Mouse (Mus musculus) cerebellum, adult 18-20 months (tissue): ENCODE results near the gene Pacsin3.
A peak's percentile ranks its signal among the peaks of the same experiment; 100 is the strongest.

Source experiments
- DNase-seq, 2 experiments: peaks; one replicate each; pipeline ENCODE4 v3.0.0; 2021

The Pacsin3 gene

DNA sequence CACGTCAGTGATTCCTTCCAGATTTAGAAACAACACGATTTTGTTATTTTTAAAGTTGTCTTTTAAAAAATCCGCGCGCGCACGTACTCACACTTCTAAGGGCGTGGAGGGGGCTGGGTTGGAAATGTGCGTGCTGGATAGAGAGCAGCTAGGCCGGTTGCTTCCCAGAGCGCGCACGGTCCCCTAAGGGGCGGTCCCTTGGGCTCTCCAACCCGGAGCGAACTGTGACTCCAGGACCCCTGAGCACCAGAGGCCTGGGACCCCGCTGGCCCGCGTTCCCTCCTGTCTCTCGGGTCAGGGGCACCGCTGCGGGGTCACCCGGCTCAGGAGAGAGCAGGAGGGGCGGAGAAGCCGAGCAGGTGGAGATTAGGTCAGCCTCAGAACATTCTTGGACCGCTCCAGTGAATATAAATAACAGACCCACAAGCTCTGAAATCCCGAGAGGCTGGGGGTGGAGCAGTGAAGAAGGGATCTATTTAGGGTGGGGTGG lies at the start of gene Pacsin3:
Gene Pacsin3 (plus strand): TSS at position 294 of the 490 bp plus-strand sequence.
- DNase-seq = peak; percentile 62 to 73

DNA sequence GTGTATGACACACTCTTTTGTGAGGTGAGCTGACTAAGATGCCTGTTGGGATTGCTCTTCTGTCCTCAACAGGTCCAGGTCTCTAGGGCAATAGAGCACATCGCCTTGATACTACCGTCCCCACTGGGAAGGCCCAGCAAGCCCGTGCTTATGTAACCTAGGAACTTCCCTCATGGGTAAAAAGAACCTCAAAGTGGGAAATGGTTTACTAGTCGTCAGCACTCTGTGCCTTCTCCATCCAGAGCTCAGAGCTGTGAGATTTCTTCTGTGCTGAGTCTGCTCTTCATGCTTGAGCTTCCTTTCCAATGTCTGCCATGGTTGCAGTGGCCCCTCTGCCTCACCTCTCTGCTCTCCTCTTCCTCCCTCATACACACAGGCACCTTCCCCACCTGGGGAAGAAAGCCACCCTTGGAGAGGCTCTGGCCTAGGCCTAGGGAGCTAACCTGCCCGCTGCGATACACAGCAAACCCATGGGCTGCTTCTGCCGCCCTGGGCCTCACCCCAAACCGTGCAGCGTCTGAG lies 49.4 kb upstream of the Pacsin3 start:
- DNase-seq = no peak

DNA sequence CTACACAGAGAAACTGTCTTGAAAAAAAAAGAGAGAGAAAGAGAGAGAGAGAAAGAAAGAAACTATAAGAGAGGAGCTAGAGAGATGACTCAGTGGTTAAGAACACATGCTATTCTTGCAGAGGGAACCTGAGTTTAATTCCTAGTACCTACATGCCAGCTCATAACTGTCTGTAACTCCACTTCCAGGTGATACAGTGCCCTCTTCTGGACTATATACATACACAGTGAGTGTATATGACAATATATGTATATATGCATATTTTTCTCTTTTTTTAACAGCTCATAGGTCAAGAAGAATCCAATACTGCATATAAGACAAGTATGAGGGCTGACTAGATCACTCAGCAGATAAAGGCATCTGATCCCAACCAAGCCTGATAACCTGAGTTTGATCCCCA lies 42.4 kb upstream of the Pacsin3 start:
- DNase-seq = no peak

DNA sequence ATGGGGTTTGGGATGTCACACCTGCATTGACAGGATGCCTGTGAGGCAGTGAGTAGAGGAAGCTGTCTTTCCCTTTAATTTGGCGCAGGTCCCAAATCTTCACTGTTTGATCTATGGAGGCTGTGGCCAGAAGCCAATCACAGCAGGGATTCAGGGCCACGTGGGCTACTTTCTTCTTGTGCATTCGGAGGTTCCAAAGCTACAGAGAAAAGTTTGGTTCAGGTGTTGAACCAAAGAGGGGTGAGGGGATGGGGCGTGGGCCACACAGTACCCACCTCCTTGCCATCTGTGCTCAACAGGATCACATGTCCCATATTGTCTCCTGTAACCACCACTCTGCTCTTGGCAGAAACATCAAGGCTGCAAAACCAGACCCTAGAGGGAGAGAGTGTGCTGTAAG lies 38.7 kb upstream of the Pacsin3 start:
- peak; percentile 34 to 43 for DNase-seq

DNA sequence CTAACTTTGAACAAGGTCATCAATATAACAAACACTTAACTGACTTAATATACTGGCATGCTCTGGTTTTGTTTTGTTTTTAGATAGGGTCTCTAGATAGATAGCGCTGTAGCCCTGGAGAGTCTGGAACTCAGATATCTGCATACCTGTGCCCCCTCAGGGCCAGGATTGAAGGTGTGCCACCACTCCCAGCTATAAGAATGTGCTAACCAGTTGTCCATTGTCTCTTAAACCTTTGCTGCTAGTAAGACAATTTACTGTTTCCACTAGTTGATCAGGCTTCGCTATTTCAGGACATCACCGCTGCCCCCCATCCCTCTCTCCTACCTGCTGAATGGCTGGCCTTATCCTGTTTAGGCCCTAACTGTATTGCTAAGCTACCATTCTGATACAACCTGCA lies 35.3 kb upstream of the Pacsin3 start:
- DNase-seq = no peak

DNA sequence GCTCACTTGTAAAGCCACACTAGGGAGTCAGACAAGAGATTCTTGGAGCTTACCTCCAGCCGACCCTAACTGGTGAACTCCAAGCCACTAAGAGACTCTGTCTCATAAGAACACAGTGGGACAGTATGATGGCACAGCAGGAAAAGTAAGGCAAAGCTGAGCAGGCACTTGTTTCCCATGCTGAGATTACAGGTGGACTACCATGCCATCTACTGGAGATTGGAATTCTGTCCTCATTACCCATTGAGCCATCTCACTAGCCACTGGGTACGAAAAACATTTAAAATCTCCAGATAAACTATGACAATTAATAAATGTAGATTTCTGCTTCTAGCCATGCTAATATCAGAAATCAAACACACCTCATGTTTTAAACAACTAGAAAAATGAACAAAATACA lies 32.1 kb upstream of the Pacsin3 start:
- no peak for DNase-seq

DNA sequence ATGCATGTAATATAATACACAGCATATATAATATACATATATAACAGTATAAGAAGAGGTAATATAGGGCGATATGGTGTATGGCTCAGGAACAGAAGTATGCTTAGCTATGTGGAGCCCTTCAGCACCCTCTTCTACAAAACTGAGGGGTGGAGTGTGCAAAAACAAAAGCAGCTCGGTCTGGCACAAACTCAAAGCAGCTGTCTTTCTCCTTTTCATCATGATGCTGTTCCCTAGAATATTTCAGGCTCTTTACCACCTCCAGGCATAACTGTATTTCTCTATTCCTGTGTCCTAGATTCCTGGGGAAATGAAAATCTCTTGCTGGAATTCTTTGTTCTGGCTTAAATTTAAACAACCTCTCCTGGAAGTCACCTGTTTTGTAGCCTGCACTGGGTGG lies 26.0 kb upstream of the Pacsin3 start:
- DNase-seq = no peak

DNA sequence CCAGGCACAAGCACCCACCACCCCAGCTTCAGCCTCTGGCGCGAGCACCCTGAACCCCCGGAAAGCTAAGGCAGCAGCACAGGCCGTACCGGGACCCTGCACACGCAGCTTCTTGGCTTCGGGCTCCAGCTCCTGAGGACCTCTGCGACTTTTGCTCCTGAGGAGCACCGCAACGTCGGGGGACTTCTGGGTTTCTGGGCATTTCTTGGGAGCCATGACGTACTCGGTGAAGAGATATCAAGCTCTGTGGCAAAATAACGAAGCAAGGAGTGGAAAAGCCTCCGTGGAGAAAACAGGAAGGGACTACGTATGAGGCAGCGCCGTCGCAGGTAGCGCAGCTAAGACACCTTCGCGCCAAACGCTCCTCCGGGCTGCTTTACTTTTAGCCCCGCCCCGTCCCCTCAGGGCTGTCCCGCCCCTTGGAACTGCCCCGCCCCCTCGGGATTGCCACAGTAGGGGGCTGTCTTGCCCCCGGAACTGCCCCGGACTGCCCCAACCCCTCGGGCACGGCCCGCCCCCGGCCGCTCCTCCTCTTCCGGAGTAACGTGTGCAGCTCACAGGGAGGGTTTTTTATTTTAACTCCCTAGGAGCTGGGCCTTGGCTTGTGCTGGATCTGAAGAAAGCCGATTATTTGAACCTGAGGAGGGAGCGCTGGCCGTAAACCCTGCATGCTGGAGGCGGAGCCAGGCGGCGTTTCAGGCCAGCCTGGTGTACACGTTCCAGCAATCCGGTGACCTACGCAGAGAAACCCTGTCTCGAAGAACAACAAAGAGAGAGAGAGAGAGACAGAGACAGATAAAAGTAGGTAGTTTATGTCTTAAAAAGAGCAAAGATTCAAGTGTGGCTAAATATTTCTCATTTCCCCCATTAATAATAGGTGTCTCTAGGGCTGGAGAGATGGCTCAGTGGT lies 18.9 kb upstream of the Pacsin3 start, which contains the start of gene Ddb2:
Gene Ddb2 (minus strand): TSS at position 382 of the 910 bp plus-strand sequence.
- peak; percentile 88 to 92 for DNase-seq

DNA sequence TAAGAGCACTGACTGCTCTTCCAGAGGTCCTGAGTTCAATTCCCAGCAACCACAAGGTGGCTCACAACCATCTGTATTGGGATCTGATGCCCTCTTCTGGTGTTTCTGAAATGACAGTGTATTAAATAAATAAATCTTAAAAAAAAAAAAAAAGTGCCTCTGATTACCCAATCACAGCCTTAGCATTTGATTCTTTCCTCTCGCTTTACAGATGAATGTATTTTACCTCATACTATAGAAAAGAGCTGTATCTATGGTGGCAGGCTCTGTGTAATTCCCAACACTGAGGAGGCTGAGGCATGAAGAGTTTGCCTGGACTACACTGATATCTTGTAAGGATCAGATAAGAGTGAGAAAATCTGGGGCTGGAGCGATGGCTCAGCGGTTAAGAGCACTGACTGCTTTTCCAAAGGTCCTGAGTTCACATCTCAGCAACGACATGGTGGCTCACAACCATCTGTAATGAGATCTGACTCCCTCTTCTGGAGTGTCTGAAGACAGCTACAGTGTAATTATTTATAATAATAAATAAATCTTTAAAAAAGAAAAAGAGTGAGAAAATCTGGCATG lies 18.2 kb upstream of the Pacsin3 start:
- peak in 1 of 2 experiments; percentile 35 for DNase-seq

DNA sequence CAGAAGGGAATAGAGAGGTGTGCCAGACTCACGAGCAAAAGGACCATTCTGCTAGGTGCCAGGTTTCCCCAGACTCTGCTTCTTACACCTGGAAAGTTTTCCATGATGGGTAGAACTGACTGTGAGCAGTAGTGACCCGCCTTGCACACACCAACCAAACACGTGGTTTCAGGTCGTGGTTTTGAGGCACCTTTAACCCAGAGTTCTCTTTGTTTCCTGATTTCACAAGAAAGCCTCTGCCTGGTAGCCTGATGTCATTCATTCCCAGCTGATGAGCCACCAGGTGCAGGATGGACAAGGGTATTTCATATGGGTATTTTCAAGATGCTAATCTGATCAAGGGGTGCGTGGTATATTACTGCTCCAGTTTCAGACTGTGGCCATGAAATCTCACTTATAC lies 13.2 kb upstream of the Pacsin3 start:
- no peak for DNase-seq

DNA sequence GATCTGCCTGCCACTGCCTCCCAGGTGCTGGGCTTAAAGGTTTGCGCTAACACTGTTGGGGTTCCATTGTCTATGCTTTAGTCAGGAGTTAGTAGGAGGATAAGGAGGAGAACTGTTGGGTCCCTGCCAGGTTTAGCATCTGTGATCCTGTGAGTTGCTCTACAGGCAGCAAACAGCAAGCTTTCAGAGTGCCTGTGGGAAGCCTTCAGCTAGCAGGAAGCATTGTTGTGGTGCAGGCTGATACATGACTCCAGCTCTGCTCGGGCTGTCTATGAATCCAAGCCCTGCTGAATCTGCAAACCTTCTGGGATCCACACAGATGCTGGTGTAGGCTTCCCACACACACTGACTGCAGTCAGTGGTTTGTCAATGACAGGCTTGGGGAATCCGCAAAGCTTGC lies 12.3 kb upstream of the Pacsin3 start:
- peak; percentile 53 to 60 for DNase-seq

DNA sequence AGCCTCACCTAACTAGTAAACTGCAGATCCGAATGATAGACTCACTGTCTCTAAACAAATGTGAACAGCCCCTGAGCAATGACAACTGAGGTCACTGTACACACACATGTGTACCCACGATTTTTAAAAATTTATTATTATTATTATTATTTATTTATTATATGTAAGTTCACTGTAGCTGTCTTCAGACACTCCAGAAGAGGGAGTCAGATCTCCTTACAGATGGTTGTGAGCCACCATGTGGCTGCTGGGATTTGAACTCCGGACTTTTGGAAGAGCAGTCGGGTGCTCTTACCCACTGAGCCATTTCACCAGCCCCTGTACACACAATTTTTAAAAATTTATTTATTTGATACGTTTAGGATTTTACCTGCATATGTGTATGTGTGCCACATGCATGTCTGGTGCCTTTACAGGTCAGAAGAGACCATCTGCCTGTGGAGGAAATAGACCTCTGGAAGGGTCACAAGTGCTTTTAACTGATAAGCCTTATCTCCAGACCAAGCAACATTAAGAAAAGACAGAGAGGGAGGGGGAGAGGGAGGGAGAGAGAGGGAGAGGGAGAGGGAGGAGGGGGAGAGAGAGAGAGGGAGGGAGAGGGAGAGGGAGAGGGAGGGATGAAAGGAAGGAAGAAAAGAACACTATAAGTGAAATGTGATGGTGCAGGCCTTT lies 11.1 kb upstream of the Pacsin3 start:
- no peak for DNase-seq

DNA sequence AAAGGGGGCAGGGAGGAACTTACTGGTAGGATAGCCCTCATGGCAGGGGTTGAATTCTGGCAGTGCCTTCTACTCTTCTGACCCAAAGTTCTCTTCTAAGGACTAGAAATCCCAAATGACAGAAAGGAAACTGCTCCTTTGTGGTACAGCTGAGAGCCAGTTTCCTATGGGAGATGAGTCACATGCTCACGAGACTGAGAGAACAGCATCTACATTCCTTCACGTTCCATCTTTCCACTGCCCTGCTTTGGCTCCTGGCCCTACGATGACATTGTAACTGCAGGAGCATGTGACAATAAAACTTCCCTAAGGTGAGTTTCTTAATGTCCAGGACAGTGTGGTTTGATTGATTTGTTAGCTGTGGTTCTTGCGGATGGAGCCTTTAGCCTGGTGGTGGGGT lies 7.4 kb upstream of the Pacsin3 start:
- no peak for DNase-seq

DNA sequence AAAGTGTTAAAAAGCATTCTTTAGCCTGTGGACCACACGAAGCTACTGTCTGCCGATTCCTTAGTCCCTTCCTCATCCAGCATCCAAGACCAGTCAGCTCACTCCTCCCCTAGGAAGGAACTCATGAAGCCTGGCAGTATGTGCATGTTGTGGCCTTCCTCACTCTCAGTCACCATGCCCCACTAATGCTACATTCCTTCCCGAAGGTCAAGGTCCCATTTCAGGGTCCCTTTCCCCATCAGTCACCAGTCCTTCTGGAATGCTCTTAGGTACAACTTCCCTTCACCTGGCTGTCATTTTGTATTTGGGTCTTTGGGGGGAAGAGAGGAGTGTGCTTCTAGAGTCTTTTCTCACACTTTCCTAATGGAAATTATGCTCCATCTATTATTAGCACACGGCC lies 3.8 kb upstream of the Pacsin3 start:
- no peak for DNase-seq

DNA sequence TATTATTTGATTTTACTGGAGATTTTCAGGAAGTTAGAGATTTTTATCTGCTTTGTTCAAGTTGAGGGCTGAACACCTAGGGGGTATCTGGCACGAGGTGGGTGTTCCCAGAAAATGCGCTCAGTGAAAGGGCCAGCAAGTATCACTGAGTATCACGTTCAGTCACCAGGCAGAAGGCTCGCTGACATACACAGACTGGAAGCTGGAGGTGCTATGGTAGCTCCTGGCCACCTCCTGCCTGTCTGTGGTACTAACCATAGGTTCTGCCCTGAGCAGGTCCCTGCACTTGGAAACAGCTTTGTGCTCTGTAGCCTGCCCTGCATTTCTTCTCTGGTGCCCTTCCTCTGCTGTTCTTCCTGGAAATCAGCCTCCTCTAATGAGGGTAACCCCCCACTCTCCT lies 3.2 kb upstream of the Pacsin3 start:
- no peak for DNase-seq

DNA sequence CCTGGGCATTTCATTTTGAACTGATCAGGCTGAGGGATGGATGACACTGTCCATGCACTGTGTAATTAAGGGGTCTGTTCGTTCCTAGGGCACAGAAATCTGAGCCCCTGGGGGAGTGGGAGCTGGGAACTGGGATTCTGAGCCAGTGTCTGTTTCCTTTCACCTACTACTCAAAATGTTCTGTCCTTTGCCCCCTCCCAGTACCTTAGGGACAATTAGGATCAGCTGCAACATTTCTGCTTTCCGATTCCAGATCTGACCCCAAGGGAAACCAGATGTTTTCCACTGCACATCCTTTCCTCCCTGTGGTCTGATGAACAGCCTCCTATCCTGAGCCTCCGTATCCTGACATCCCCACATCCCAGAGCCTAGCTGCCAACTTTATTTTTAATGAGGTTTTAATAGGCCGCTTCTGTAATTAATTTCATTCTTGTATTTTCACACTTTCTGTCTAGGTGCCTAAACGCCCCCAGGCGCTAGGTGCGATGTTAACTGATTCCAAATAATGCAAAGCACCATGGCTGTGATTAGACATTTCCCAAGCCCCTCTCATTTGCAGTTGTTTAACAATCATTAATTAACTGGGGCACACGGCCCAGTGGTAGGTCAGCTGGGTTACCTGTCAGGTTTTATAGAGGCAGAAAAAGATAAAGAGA lies 901 bp upstream of the Pacsin3 start:
- no peak for DNase-seq

DNA sequence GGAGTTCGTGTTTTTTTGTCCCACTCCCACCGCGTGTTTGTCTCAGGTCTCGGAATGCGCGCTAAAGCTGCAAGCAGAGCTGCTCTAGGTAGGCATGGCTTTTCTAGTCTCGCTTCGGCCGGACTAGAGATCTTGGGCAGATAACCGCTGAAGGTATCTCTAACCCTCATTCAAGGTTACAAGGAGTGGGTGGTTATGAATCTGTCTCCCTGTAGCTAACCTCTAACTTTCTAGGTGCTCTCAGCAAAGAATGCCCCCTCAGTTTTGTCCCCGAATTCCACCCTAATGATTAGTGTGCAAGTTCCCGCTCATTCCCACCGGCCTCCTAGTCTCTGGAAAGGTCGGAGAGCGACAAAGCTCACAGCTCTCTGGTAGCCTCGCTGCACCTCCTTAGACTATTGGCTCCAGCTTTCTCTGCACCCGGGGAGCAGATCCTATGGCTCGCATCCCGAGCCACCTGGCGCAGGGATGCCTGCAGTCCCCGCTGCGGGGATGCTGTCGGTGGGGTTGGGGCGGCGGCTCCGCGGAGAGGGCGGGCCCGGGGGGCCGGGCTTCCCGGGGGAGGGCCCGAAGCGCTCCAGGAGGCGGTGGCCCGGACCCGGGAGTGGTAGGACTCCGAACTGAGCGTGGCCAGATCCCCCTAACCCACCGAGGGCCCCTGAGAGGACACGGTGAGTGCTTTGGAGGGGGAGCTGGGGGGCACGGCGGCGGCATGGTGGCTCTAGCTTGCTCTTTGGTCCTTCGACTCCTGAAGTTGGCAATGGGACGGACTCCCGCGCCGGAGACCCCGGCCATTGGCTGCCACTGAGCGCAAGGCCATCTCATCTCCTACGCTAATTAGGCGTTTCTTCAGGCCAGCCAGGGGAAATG lies 737 bp downstream of the Pacsin3 start:
- peak; percentile 80 to 83 for DNase-seq

DNA sequence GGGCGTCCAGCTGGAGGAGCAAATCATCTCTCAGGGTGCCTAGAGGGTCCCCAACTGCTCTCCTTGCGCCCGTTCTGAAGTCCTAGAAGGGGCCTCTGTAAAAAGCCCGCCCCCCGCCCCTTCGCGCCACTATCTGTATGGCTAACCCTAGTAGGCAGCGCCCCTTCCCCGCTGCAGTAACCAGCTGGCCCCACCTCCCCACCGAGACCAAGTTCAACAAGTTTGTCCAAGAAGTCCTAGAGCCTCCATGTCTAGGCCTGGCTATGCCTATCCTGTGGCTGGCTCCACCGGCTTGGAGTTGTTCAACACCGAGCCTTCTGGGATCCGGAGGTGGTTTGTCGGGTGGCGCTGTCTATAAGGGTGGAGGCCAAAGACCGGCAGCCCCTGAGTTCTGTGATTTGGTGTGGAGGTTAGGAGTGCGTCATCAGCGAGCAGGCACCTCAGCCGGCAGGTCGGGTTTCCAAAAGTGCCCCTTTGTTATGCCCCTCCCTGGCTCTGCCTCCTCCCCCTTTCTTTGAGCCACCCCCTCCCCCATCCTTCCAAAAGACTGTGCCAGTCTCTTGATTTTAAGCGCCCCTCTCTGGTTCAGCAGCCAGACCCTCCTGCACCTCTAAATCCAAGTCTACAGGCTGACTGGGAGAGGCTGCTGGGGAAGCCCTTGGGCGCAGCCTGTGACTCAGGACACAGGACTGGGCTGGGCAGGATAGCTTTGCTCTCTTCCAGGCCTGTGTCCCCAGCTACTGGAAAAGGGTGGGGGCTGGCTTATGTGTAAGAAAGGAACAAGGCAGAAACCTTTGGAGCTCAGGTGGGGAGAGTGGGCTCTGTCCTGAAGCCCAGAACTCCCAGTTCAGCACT lies 1.6 kb downstream of the Pacsin3 start:
- DNase-seq = peak; percentile 62 to 64

DNA sequence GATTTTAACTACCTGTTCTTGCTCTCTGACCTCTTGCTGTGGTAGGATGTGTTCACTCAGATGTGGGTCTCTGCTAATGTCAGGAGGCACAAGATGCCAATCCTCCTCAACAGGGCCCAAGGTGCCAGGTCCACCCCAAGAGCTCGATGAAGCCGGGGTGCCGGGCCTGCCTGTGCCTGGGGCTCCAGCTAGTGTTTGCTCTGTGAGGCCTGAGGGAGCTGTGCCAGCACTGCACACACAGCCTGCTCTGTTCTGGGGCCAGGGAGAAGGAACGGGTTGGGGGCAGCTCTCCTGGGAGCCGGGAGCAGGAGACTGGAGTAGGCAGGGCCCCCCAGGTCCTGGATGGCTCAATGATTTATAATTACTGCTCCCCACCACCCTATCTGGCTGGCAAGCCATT lies 2.3 kb downstream of the Pacsin3 start:
- DNase-seq = peak; percentile 62 to 67

DNA sequence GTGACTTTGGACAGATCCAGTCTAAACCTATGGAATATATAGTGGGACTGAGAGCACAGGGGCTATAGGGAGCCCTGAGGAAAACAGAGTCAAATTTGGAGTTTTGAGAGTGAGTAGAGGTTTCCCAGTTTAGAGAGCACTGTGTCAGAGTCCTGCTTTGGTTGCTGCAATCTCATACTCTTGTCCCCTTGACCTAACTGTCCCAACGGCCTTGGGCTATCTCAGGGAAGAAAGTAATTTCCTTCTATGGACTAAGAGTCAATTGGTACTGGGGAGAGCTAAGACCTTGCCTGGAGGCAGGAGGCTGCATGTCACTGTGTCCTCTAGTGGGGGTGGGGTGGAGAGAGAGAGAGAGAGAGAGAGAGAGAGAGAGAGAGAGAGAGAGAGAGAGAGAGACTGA lies 3.1 kb downstream of the Pacsin3 start:
- DNase-seq = no peak

DNA sequence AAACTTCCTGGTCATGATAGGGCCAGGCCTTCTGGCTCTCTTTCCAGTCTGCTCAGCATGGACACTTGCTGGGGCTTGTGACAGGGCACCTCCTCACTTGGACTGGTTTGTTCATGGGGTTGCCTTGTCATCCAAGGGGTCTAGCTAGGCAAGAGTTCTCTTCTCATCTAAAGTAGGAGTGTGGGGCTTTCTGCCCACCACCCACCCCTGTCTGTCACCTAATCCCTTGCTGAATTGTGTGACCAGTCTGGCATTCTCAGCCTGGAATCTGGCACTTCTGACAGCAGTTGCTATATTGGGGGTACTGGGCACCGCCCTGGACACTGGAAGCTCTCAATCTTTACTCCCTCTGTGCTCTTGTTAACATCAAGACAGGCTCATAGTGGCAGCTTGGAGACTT lies 3.7 kb downstream of the Pacsin3 start:
- peak in 1 of 2 experiments; percentile 25 for DNase-seq
